Mouse (Mus musculus): ENCODE measurements around the gene Babam2.
"Not testable (repeated sequence)": the region's sequence is repeated elsewhere in the genome, so short reads cannot be mapped to it uniquely, and the experiment has no call there.

The Babam2 gene

DNA sequence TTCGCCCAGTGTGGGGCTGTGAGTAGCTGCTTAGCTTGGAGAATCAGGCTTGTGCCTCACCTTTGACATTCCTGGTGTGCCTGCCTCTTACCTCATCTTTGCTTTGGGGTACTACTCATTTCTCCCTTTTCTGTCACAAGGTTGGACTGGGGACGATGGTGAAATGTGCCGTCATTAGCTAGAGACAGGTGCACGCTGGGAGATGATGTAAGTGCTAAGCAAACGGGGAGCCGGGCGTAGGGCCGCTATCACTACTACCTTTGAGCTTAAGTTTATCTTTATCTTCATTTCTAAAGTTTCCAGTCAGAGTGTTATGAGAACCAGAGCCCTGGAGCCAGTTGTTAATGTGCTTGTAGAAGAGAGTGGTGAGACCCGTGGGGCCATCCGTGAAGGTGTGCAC, 131.3 kb downstream of the Babam2 start:
- DNase-seq (ENCODE audit: low read depth in 1 of 2, low spot score in 2 of 2), result no peak

DNA sequence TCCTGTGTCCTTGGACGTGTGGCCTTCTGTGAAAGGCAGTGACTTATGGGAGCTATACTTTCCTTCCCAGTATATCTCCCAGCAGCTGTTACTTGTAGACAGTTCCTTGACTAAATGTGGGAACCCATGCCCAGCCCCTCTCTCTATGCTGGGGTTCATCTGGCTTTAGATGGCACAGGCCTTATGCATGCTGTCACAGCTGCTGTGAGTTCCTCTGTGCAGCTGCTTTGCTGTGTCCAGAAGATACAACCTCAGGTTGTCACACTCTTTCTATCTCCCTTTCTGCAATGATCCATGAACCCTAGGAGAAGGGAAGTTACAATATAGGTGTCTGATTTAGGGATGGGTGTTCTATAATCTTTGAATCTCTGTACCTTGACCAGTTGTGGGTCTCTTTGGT, 132.1 kb downstream of the Babam2 start:
- no peak for DNase-seq (ENCODE audit: low read depth in 1 of 2, low spot score in 2 of 2)

DNA sequence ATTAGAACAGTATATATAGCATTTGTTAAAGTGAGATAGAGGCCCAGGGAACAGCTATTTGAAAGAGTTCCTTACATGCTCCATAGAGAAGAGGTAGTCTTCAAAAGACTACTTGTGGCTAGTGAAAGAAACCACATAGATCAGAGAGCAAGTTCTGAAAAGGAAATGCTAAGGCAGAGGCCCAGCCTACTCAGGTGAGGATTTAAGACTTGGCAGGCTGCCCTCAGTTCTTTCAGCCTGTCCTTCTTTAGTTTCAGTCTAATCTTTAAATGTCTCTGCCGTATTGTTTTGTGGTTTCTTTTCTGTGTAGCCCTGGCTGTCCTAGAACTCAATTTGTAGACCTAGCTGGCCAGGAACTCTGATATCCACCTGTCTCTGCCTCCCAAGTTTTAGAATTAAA, 134.1 kb downstream of the Babam2 start:
- no peak for DNase-seq (ENCODE audit: low read depth in 1 of 2, low spot score in 2 of 2)

DNA sequence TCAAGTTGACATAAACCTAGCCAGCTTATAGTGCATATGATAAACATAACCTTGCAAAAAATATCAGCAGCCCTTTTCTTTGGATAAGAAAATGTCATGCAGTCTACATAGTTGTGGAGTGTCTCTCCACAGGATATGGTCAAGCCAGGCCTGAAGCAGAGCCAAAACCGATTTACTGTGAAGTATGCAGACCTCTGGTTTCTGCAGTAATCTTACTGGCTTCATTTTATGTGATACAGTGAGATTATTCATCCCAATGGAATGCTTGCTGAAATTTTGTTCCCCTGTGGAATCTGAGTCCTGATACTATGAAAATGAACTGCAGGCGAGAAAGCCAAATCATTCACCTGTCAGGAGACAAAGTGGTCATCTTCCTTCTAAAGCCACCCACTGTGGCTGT, 138.2 kb downstream of the Babam2 start:
- DNase-seq (ENCODE audit: low read depth in 1 of 2, low spot score in 2 of 2), result no peak

DNA sequence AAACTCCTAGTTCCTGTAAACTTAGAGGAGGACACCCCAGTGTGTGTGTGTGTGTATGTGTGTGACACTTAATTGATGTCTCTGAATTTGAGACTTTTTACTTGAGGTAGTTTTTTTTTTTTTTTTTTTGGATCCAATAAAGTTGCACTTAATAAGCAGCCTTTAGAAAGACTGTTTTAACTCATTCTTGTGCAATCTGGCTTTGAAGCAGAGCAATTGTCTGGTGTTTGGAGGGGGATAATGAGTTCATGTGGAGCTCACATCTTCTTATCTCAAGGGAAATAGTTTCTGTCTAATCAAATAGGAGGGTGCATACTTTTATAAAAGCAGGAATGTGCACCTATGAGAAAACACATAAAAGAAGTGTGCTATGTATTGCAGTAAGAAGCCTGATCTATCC, 142.5 kb downstream of the Babam2 start:
- DNase-seq (ENCODE audit: low read depth in 1 of 2, low spot score in 2 of 2), result no peak

DNA sequence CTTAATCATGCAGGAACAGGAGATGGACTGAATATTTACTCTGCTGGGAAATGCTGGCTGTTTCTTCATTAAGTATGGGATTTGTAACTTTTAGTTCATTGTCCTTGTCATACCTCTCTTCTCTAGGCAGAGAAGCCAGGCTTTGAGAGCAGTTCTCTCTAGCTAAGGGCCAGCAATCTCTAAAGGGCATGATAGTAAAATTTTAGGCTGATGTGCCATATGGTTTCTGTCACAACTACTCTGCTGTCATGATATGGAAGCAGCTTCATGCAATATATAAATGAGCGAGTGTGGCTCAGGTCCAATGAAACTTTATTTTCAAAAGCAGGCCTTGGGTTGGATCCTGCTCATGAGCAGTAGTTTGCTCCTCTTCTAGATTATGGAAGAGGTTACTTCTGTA, 142.9 kb downstream of the Babam2 start:
- no peak for DNase-seq (ENCODE audit: low read depth in 1 of 2, low spot score in 2 of 2)

DNA sequence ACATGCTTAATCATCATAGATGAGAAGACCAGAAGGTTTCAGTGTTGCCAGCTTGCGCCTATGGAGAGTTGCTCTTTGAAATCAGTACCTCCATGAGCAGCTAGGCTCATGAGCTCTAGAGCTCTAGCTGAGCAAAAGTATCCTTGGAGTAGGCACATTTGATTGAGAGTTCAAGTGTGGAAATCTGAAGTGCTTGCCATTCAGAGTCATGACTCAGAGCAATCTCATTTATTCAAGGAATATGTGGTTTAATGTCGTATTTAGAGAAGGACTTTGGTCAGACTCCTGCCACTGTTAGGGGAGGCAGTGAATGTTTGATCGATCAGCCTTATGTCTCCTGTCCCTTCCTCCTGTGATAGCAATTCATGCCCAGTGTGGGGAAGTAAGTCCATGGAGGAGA, 147.4 kb downstream of the Babam2 start:
- no peak for DNase-seq (ENCODE audit: low read depth in 1 of 2, low spot score in 2 of 2)

DNA sequence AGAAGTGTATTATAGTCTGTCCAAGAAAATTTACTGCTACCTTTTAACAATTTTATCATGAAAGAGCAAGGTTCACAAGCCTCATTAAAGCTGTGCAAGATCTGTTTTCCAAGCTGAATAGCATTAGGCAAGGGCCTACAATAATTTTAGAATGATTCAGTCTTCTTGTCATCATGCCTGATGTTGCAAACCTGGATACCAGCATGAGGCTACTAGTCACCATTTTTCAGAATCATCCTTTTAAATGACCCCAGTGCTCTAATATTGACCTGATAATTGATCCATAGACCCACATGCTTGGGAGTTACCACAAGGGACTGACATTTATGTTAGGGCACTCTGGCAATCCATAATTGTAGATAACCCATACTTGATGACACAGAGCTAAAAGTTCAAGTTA, 149.5 kb downstream of the Babam2 start:
- no peak for DNase-seq (ENCODE audit: low read depth in 1 of 2, low spot score in 2 of 2)

DNA sequence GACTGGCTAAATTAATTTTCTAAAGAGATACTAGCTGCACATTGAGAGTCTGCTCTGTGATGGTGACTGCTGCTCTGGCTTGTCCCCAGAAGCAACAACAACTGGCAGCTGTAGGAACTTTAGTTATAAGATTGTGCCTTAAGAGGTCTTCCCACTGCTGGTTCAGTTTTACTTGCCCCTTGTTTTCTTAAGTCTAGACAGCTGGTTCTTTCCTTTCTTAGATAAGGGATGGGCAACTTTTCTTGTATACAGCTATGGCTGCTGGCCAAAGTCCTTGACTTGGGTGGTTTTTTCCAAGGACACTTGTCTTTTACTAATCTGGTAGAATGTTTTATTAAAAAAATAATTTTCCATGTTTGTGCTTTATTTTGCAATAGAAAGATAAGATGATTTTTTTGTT, 151.5 kb downstream of the Babam2 start:
- DNase-seq (ENCODE audit: low read depth in 1 of 2, low spot score in 2 of 2), result no peak

DNA sequence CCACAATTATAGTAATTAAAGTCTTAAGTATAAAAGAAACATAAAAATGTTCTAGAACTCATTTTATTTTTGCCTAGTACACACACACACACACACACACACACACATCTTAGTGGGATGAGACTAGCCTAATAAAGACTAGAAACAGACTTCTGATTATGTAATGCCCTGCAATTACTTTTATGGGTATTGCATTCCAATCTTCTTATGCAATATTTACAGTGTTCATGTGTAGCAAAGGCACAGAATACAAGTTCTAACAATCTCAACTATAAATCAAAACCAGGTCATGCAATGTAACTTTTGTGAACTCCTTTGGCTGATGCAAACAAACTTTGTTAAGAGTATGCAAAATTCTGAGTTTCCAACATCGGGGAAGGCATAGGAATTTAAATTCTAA, 155.3 kb downstream of the Babam2 start:
- no peak for DNase-seq (ENCODE audit: low read depth in 1 of 2, low spot score in 2 of 2)

DNA sequence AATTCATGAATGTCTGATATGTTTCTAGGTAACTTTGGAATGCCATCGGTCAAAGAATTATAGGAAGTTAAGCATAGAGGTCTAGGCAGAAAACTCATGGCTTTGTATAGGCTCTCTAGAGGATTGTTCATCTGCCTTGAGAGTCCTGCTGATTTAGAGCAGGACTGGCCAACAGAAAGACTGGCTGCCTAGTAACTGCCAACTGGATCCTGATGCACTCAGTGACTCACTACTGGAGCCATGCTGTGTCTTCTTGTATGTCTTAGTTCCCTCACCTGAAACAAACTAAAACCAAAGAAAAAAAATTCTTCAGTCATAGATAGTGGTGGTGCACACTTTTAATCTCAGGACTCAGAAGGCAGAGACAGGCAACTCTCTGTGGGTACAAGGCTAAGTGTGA, 156.3 kb downstream of the Babam2 start:
- no peak for DNase-seq (ENCODE audit: low read depth in 1 of 2, low spot score in 2 of 2)

DNA sequence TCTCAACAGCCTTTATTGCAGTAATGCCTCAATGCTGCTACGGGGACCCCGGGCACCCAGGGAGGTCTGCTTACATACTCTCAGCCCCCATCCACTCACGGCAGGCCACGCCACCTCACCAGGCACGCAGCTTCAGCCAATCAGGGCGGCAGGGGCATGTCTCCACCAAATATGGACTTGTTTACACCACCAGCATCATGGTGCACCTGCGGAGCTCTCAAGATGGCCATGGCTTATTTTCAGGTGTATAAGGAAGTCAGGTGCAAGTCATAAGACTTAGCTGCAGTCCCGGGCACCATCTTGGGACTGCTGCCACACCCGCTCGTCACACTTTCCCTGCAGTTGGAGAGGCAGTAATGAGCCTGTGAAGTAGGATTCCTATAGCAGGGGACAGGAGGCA, 161.4 kb downstream of the Babam2 start:
- not testable (repeated sequence) for DNase-seq (ENCODE audit: low read depth in 1 of 2, low spot score in 2 of 2)

DNA sequence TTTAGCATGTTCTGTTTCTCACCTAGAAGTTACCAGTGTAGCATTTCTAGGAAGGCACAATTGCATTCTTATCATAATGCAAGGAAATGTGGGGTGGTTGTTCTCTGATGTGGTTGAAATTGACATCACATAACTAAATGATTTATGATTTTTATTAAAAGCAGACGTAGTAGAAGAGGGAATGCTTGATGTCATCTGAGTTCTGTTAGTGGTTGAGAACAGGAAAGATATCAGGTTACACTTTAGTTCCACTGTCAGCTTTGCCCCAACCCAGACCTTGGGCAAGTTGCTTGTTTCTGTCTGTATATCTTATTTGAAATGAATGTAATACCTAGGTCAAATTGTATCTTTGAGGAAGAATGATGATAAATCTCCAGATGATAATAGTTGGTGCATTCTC, 162.9 kb downstream of the Babam2 start:
- no peak for DNase-seq (ENCODE audit: low read depth in 1 of 2, low spot score in 2 of 2)

DNA sequence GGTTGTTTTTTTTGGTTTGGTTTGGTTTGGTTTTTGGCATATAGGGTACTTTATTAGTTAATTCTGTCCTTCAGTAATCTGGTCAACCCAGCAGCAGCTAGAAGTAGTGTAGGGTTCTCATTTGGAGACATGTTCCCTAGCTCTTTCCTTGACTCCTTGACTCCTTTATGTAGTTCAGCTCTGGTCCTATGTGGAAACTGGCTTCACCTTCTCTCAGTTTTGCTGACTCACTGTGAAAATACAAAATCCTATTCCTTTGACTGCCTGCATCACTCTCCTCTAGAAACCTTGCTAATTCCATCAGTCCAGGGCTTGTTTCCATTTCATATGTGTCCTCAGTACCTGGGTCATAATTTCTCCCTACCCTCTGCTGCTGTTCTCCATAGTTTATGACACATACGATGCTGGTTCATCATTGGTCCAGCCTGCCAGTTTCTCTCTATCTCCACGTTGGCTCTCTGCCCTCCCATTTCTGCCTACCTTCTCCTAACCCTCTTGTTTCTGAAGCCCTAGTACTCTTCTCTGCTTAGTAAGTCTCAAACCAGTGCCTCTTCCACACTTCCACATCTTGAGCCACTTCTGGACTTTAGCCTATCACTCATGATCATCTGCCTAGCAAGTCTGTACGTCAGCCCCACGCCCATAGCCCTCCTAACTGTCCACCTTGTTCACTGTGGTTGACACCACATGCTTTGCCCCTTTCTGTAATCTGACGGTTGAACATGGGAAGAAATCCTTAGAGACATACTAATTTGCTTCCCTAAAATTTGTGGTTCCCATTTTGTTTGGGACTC, 163.5 kb downstream of the Babam2 start:
- no peak for DNase-seq (ENCODE audit: low read depth in 1 of 2, low spot score in 2 of 2)

DNA sequence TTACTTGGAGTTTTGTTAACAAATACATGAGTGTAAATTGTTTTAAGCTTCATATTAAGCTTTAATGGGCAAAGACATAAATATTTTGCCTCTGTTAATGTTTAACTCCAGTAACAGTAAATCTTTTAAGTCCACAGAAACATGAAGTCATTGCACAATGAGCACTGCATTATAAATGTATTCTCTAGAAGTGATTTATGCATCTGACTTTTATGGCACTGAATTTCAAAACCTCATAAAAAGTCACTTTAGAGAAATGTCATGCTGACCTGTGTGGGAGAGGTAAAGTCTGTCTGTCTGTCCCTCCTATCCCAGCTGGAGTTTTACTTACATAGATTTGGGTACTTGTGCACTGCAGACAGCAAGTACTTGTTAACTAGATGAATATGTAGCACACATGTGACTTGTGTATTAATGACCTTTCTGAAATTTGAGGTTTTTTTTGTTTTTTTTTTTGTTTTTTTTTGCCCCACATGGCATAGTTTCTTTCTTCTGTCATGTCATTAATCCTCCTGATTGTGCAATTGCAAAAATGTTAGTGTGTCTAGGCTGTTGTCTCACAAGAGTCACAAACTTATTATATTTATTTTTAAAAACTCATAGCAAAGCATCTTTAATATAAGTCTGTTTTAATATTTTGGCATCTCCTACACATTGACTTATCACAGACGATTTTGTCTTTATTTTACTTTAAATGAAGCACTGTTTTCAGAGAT, 165.4 kb downstream of the Babam2 start:
- no peak for DNase-seq (ENCODE audit: low read depth in 1 of 2, low spot score in 2 of 2)

DNA sequence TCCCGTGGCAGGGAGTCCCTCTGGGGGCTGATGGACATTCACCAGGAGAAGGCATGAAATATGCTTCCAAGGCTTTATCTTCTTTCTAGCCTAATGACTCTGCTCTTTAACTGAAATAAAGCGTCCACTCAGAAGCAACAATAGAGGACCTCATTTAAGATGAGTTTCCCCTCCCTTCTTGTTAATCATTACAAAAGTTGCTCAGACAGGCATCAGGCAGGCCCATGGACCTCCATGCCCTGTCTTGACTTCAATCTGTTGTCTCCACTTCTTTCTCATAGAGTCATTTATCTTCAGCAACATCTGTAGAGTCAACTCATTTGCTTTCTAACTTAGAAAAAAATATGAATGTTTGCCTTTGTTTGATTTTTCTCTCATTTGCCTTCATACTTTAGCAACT, 166.6 kb downstream of the Babam2 start:
- no peak for DNase-seq (ENCODE audit: low read depth in 1 of 2, low spot score in 2 of 2)

DNA sequence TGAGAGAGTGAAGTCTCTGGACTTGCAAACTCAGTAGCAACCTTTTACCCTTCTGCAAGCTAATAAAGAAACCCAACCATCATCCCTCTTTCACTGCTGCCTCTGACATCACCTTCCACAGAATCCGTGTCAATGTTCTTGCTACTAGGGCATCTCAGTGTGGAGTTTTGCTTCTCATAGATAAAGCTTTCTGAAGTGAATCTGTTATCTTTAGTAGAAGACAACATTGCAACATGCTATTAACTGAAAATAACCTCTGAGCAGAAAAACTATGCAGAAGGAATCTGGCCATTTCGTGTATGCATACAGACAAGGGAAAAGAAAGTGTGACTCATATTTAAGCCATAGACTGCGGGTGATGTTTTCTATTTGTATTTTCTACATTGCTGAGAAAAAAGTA, 168.6 kb downstream of the Babam2 start:
- DNase-seq (ENCODE audit: low read depth in 1 of 2, low spot score in 2 of 2), result no peak

DNA sequence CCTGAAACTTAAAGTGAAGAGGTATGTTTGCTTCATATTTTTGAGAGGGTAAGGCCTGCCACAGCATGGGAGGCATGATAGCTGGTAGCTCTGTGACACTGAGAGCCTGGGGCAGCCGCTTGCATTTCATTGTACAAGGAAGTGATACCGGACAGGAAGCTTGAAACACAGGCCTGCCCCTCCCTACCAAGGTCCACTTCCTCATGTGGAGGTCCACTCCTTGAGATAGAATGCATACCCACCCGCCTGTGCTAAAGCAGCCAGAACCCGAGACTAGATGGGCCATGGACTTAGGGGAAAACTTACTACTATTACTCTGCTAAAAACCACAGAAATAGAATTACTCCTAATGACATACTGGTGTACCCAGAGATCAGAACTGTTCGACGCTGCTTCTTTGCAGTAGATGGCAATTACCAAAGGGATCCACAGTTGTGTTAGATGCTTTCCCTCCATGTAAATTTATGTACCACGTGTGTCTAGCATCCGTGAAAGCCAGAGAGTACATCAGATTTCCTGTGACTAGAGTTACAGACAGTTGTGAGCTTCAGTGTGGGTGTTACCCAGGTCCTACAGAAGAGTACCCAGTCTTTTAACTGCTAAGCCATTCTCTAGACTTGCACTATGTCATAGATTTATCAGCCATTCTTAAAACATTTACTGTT, 173.5 kb downstream of the Babam2 start:
- DNase-seq (ENCODE audit: low read depth in 1 of 2, low spot score in 2 of 2), result peak; percentile 64 to 81

DNA sequence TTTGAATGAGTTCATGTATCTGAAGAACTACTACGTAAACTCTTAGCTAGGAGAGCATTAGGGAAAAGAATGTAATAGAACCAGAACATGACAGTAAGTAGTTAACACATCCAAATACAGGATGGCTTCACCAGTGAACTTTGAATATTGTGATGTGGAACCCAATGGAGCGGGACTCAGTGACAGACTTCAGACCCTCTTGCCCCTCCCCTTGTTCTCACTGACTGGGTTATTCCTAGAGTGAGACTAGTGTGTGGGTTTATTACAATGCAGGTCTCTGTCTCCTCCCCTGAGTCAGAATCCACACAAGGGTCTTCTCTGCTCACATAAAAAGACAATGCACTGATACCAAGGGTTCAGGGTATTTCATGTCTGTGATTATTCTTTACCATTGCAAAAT, 175.8 kb downstream of the Babam2 start:
- no peak for DNase-seq (ENCODE audit: low read depth in 1 of 2, low spot score in 2 of 2)

DNA sequence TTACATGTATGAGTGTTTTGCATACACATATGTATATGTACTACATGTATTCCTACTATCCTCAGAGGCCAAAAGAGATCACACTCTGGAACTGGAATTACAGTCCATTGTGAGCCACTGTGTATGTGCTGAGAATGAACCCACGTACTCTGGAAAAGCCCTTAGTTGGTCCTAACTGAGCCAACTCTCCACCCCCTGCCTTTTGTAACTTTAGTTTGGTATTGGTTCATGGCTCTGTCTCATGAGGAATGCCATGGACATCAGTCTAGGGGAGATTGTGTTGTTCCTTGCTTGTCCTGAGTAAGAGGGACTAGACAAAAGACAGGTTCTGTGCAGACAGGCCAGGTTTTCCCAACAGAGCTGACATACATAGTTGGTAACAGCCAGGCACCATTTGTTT, 177.1 kb downstream of the Babam2 start:
- no peak for DNase-seq (ENCODE audit: low read depth in 1 of 2, low spot score in 2 of 2)

DNA sequence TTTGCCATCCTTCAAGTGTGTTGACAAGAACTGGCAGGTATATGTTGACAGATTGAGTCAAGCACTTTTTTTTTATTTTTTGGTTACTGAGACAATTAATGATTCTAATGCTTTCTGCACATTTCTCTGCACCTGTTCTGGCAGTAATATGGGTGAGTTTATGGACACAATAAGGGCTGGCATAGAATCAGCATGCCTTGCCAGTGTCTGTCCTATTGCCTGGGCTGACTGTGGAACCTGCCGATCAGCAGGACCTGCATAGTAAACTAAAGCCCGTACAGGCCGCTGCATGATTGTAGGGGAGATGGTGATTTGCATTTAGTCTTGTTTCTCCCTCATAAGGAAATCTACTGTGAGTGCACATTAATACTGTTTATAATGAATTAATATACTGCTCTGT, 178.0 kb downstream of the Babam2 start:
- DNase-seq (ENCODE audit: low read depth in 1 of 2, low spot score in 2 of 2), result no peak

DNA sequence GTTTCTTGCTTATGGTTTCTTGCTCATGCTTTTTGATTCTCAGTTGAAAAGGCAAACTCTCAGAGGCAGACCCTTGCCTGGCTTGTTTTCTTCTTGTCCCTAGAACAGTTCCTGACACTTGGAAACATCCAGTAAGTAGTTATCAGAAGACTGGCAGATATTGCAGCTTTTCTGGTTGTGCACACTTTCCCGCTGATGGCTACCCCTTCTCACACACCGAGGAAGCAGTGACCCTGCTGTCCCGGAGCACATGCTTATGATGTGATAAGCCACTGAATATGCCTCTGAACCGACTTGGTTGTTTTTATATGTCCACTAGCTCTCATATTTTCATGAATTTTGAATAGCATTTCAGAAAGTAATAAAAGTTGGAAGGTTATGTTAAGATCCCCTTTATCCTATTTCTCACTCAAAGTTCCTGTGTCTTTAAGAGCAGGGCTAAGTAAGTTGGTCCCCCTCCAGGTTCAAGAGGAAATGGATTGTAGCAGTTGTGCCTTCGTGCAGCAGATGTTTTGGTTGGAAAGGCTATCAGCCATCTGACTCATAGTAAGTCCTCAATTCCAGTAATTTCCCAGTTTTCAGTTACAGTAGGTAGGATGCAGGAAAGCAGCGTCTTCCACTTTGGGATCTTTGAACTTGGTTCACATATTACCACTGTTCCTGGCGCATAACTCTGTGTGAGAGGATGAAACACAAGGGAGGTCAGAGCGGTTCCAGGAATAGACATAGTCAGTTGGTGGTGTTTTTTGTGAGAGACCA, 178.9 kb downstream of the Babam2 start:
- no peak for DNase-seq (ENCODE audit: low read depth in 1 of 2, low spot score in 2 of 2)

All from monocyte, adult 2 months (primary cell).